Mouse (Mus musculus) limb, embryonic 14.5 days (tissue): Measurements from ENCODE around the gene Cyp3a11. TPM values are rescaled to one million over a fixed set of nuclear protein-coding genes. Genes with fewer than 3 reads are reported as not detected.
"Not testable (repeated sequence)": the region's sequence is repeated elsewhere in the genome, so short reads cannot be mapped to it uniquely, and the experiment has no call there.

Experiments
- ATAC-seq: fragments of 200-750 bp; cut with Nextera tagmentation; 2 replicates; pipeline ENCODE4 v1.8.0; 2017; ENCODE audit warnings: low read depth, moderate number of reproducible peaks, moderate TSS enrichment; ENCODE audit not compliant: low FRiP score
- DNase-seq: peaks from one replicate; pipeline ENCODE4 v3.0.0-alpha.2; 2015; ENCODE audit warnings: low spot score
- H3K27ac ChIP-seq: fragments of 300-500 bp; sonication (generic); replicated peaks from 2 replicates; pipeline ENCODE4 v1.5.1; 2014; ENCODE audit warnings: low read depth, mild to moderate bottlenecking, low read length, moderate library complexity, mixed read lengths
- H3K27me3 ChIP-seq: fragments of 300-500 bp; sonication (generic); 2 replicates; pipeline ENCODE4 v1.6.1; 2014; ENCODE audit warnings: low read length, mixed read lengths; ENCODE audit not compliant: control insufficient read depth, insufficient read depth
- H3K36me3 ChIP-seq: fragments of 300-500 bp; sonication (generic); 2 replicates; pipeline ENCODE4 v1.6.1; 2014; ENCODE audit warnings: mild to moderate bottlenecking, low read length, moderate library complexity, mixed read lengths; ENCODE audit not compliant: control insufficient read depth, insufficient read depth
- H3K4me1 ChIP-seq: fragments of 300-500 bp; sonication (generic); 2 replicates; pipeline ENCODE4 v1.6.1; 2014; ENCODE audit warnings: antibody characterized with exemption, low read length, mixed read lengths; ENCODE audit not compliant: control insufficient read depth, insufficient read depth
- H3K4me2 ChIP-seq: fragments of 300-500 bp; sonication (generic); replicated peaks from 2 replicates; pipeline ENCODE4 v1.6.1; 2014; ENCODE audit warnings: low read depth, mild to moderate bottlenecking, low read length, moderate library complexity; ENCODE audit not compliant: severe bottlenecking
- H3K4me3 ChIP-seq: fragments of 300-500 bp; sonication (generic); replicated peaks from 2 replicates; pipeline ENCODE4 v1.5.1; 2014; ENCODE audit warnings: low read length
- H3K9ac ChIP-seq: fragments of 300-500 bp; sonication (generic); 2 replicates; pipeline ENCODE4 v1.6.1; 2014; ENCODE audit warnings: mild to moderate bottlenecking, low read depth, low read length, moderate library complexity; ENCODE audit not compliant: severe bottlenecking
- H3K9me3 ChIP-seq: fragments of 300-500 bp; sonication (generic); 2 replicates; pipeline ENCODE4 v1.6.1; 2016; ENCODE audit warnings: low read length; ENCODE audit not compliant: control insufficient read depth
- POLR2A ChIP-seq: fragments of 200-500 bp; IDR thresholded peaks from 2 replicates; pipeline ENCODE4 v1.8.0; 2012; ENCODE audit warnings: inconsistent platforms, mild to moderate bottlenecking, moderate library complexity, borderline replicate concordance; ENCODE audit not compliant: insufficient read depth, insufficient read length; ENCODE audit errors: extremely low read depth
- WGBS: fragments of 180-500 bp; shearing (Covaris S2); extraction: QIAGEN DNeasy Blood & Tissue Kit; methylation state at CpG from one replicate; pipeline ENCODE4 v1.1.7; 2014; 5-methylcytosine and 5-hydroxymethylcytosine counted together
- polyA plus RNA-seq, 2 experiments: library from polyadenylated mRNA; depleted of rRNA in 1 of 2; stranded (reverse) in 1 of 2; unstranded in 1 of 2; fragments of >200 nt; fragmentation: Nextera tagmentation in 1 of 2; extraction: Ambion mirVana in 1 of 2; gene quantifications; 2 replicates each; pipeline versions ENCODE4 v1.2.1 to v1.2.3; 2012 to 2014

The Cyp3a11 gene
- polyA plus RNA-seq, 2 experiments: not detected

DNA sequence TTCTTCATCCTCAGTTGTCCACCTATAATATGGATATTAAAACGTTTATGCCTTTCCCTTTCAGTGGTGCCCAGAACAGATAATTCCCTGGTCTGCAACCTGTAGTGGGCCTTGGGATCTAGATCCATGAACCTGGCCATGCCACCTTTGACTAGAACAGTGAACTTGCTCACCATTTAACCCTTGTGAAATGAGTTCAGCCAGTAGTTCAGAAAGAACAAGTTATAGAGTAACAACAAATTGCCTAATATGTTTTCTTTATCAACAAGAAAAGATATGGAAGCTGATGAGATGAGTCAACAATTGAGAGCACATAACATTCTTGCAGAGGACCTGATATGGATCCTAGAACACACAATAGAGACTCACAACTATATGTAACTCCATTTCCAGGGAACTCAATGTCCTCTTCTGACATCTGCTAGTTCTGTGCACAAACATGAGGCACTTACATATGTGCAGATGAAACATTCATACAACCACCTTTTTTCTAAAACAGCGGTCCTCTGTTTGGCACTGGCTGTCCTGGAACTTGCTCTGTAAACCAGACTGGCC, 20.7 kb upstream of the Cyp3a11 start:
- TF ChIP-seq POLR2A: no peak
- 53% methylated on average over 2 of the region's 2 CpGs for WGBS
- no peak overlapping the region for H3K27ac ChIP-seq
- H3K36me3 ChIP-seq: no peaks in the 10 kb centered on the region
- DNase-seq (no peak), ATAC-seq (no peak)
- H3K4me1 ChIP-seq: no peaks in the 10 kb centered on the region
- no peak overlapping the region for H3K9ac ChIP-seq
- H3K4me3 ChIP-seq: no peak overlapping the region
- H3K27me3 ChIP-seq: no peaks in the 10 kb centered on the region
- peaks cover 13% of the 10 kb centered on the region; the same call in 1 of the 2 replicates for H3K9me3 ChIP-seq
- no peak overlapping the region for H3K4me2 ChIP-seq

- no peak overlapping the region for H3K4me2 ChIP-seq
- no peaks in the 10 kb centered on the region for H3K4me1 ChIP-seq
- no peak for ATAC-seq
- H3K9ac ChIP-seq: no peak overlapping the region
- no peak overlapping the region for H3K27ac ChIP-seq
- DNase-seq: no peak
- H3K27me3 ChIP-seq: no peaks in the 10 kb centered on the region
- TF ChIP-seq POLR2A: no peak
- H3K36me3 ChIP-seq: no peaks in the 10 kb centered on the region
- 56% methylated on average over 1 of the region's 1 CpGs for WGBS
- H3K4me3 ChIP-seq: no peak overlapping the region
- peaks cover 10% of the 10 kb centered on the region; the same call in 1 of the 2 replicates for H3K9me3 ChIP-seq
Measured at GRCm38 (mm10) chr5:145897271-145897670, 17.5 kb upstream of the Cyp3a11 start.

DNA sequence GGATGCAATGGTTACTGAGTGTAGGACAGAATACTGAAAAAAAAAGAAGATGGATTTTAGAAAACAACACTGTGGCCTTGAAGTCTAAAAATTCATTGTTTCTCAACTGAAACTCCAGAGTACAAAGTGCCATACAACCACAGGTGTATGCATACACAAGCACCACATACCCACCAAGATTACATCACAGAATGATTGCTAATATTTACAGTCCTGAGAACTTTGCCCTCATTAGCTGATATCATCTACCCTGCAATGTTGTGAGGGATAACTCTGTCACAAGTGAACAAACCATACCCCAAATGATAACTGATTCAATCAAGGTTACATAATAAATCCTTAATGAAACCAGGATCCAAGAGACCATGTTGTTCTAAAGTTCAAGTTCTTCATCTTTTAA, 1.4 kb upstream of the Cyp3a11 start:
- no peak for DNase-seq
- no peak for TF ChIP-seq POLR2A
- no peak overlapping the region for H3K27ac ChIP-seq
- no peak overlapping the region for H3K9ac ChIP-seq
- H3K4me1 ChIP-seq: no peaks in the 10 kb centered on the region
- H3K4me2 ChIP-seq: no peak overlapping the region
- H3K9me3 ChIP-seq: peaks cover 19% of the 10 kb centered on the region; the same call in 1 of the 2 replicates
- no peaks in the 10 kb centered on the region for H3K36me3 ChIP-seq
- H3K4me3 ChIP-seq: no peak overlapping the region
- H3K27me3 ChIP-seq: no peaks in the 10 kb centered on the region
- ATAC-seq: no peak

GRCm38 (mm10) chr5:145867433-145867832, 12.3 kb downstream of the Cyp3a11 start:
- H3K27ac ChIP-seq, H3K4me1 ChIP-seq, H3K27me3 ChIP-seq, H3K9ac ChIP-seq, H3K4me3 ChIP-seq, H3K4me2 ChIP-seq, ATAC-seq, H3K36me3 ChIP-seq, DNase-seq: not testable (repeated sequence)
- H3K9me3 ChIP-seq: peaks cover 15% of the 10 kb centered on the region; the same call in 1 of the 2 replicates

DNA sequence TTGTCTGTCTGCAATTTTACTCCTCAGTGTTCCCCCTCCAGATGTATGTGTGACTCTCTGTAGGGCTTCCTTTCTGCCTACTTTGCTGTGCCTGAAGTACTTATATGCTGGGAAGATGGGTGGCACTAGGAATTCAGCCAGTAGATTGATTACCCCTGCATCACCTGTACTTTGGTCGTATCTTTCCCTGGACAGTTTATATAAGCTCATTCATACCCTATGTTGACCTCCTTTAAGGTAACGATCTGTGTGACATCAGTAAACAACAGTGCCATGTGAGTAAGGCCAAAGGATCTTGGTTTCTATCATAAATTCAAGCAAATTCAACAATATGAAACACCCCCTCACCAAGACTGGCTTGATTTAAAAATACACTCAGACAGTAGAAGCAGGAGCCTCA, 74.0 kb downstream of the Cyp3a11 start, which contains the start of gene Cyp3a44:
Gene Cyp3a44, minus strand, starts transcription at position 79 of the 400 bp plus-strand sequence.
- WGBS: 63% methylated on average over 2 of the region's 2 CpGs
- not testable (repeated sequence) for H3K4me3 ChIP-seq, H3K9me3 ChIP-seq, H3K27me3 ChIP-seq, DNase-seq, H3K4me2 ChIP-seq, H3K4me1 ChIP-seq, ATAC-seq, H3K36me3 ChIP-seq, H3K9ac ChIP-seq, H3K27ac ChIP-seq

Other genes starting within 250 kb of the Cyp3a11 start
- not detected in 2 replicates for gene Cyp3a41a, start 159.8 kb downstream of the Cyp3a11 start, polyA plus RNA-seq (2012; rRNA removed)
- not detected in 2 replicates for gene Cyp3a41a, start 159.8 kb downstream of the Cyp3a11 start, polyA plus RNA-seq (2014; fragmentation: Nextera tagmentation; extraction: Ambion mirVana)
- gene Cyp3a44, start 74.1 kb downstream of the Cyp3a11 start, polyA plus RNA-seq (2012; rRNA removed): not detected in 2 replicates
- gene Cyp3a44, start 74.1 kb downstream of the Cyp3a11 start, polyA plus RNA-seq (2014; fragmentation: Nextera tagmentation; extraction: Ambion mirVana): not detected in 2 replicates
- not detected in 2 replicates for gene Cyp3a25, start 129.7 kb upstream of the Cyp3a11 start, polyA plus RNA-seq (2012; rRNA removed)
- not detected in 2 replicates for gene Cyp3a25, start 129.7 kb upstream of the Cyp3a11 start, polyA plus RNA-seq (2014; fragmentation: Nextera tagmentation; extraction: Ambion mirVana)
- not detected in 2 replicates for gene Cyp3a59, start 199.3 kb upstream of the Cyp3a11 start, polyA plus RNA-seq (2012; rRNA removed)
- gene Cyp3a59, start 199.3 kb upstream of the Cyp3a11 start, polyA plus RNA-seq (2014; fragmentation: Nextera tagmentation; extraction: Ambion mirVana): not detected in 2 replicates